Mouse (Mus musculus) limb, embryonic 14.5 days (tissue): ENCODE results near the gene Snf8. TPM values are rescaled to one million over a fixed set of nuclear protein-coding genes. Genes with fewer than 3 reads are reported as not detected.

ENCODE experiments used
- ATAC-seq: fragments of 200-750 bp; cut with Nextera tagmentation; 2 replicates; pipeline ENCODE4 v1.8.0; 2017; ENCODE audit warnings: low read depth, moderate number of reproducible peaks, moderate TSS enrichment; ENCODE audit not compliant: low FRiP score
- DNase-seq: peaks from one replicate; pipeline ENCODE4 v3.0.0-alpha.2; 2015; ENCODE audit warnings: low spot score
- H3K27ac ChIP-seq: fragments of 300-500 bp; sonication (generic); replicated peaks from 2 replicates; pipeline ENCODE4 v1.5.1; 2014; ENCODE audit warnings: low read depth, mild to moderate bottlenecking, low read length, moderate library complexity, mixed read lengths
- H3K27me3 ChIP-seq: fragments of 300-500 bp; sonication (generic); 2 replicates; pipeline ENCODE4 v1.6.1; 2014; ENCODE audit warnings: low read length, mixed read lengths; ENCODE audit not compliant: control insufficient read depth, insufficient read depth
- H3K36me3 ChIP-seq: fragments of 300-500 bp; sonication (generic); 2 replicates; pipeline ENCODE4 v1.6.1; 2014; ENCODE audit warnings: mild to moderate bottlenecking, low read length, moderate library complexity, mixed read lengths; ENCODE audit not compliant: control insufficient read depth, insufficient read depth
- H3K4me1 ChIP-seq: fragments of 300-500 bp; sonication (generic); 2 replicates; pipeline ENCODE4 v1.6.1; 2014; ENCODE audit warnings: antibody characterized with exemption, low read length, mixed read lengths; ENCODE audit not compliant: control insufficient read depth, insufficient read depth
- H3K4me2 ChIP-seq: fragments of 300-500 bp; sonication (generic); replicated peaks from 2 replicates; pipeline ENCODE4 v1.6.1; 2014; ENCODE audit warnings: low read depth, mild to moderate bottlenecking, low read length, moderate library complexity; ENCODE audit not compliant: severe bottlenecking
- H3K4me3 ChIP-seq: fragments of 300-500 bp; sonication (generic); replicated peaks from 2 replicates; pipeline ENCODE4 v1.5.1; 2014; ENCODE audit warnings: low read length
- H3K9ac ChIP-seq: fragments of 300-500 bp; sonication (generic); 2 replicates; pipeline ENCODE4 v1.6.1; 2014; ENCODE audit warnings: mild to moderate bottlenecking, low read depth, low read length, moderate library complexity; ENCODE audit not compliant: severe bottlenecking
- H3K9me3 ChIP-seq: fragments of 300-500 bp; sonication (generic); 2 replicates; pipeline ENCODE4 v1.6.1; 2016; ENCODE audit warnings: low read length; ENCODE audit not compliant: control insufficient read depth
- POLR2A ChIP-seq: fragments of 200-500 bp; IDR thresholded peaks from 2 replicates; pipeline ENCODE4 v1.8.0; 2012; ENCODE audit warnings: inconsistent platforms, mild to moderate bottlenecking, moderate library complexity, borderline replicate concordance; ENCODE audit not compliant: insufficient read depth, insufficient read length; ENCODE audit errors: extremely low read depth
- WGBS: fragments of 180-500 bp; shearing (Covaris S2); extraction: QIAGEN DNeasy Blood & Tissue Kit; methylation state at CpG from one replicate; pipeline ENCODE4 v1.1.7; 2014; 5-methylcytosine and 5-hydroxymethylcytosine counted together
- polyA plus RNA-seq, 2 experiments: library from polyadenylated mRNA; depleted of rRNA in 1 of 2; stranded (reverse) in 1 of 2; unstranded in 1 of 2; fragments of >200 nt; fragmentation: Nextera tagmentation in 1 of 2; extraction: Ambion mirVana in 1 of 2; gene quantifications; 2 replicates each; pipeline versions ENCODE4 v1.2.1 to v1.2.3; 2012 to 2014

Gene Snf8
- polyA plus RNA-seq, 2 experiments, result 40.0 to 41.6 TPM

DNA sequence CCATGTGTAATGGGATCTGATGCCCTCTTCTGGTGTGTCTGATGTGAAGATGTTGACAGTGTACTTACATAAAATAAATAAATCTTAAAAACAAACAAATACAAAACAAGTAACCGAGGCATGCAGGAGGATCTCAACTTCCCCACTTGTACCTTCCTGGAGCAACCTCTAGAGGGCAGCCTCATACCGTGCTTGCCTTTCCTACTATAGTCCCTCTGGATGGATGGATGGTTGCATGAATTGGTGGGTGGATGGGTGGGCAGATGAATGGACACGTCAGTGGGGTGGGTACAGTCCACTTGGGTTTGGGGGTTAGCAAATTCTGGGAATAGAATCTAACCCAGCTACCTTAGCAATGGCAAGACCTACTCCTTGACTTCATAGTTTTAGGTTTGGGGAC lies 58.7 kb downstream of the Snf8 start:
- Histone ChIP-seq H3K9me3 (no peaks in the 10 kb centered on the region), H3K4me3 (no peak overlapping the region), H3K9ac (no peak overlapping the region), H3K36me3 (no peaks in the 10 kb centered on the region), H3K4me1 (no peaks in the 10 kb centered on the region), H3K27me3 (no peaks in the 10 kb centered on the region), H3K27ac (no peak overlapping the region), H3K4me2 (no peak overlapping the region)
- TF ChIP-seq POLR2A, result no peak
- 12% methylated on average over 3 of the region's 3 CpGs for WGBS
- ATAC-seq (no peak; the same call in 1 of the 2 replicates), DNase-seq (peak; percentile 51)

Other genes with a start within 250 kb of the Snf8 start
- 35.5 and 59.3 TPM in 2 replicates for gene Phospho1, start 210.4 kb upstream of the Snf8 start, polyA plus RNA-seq (2012; rRNA removed)
- 2.4 and 2.5 TPM in 2 replicates for gene Phospho1, start 210.4 kb upstream of the Snf8 start, polyA plus RNA-seq (2014; fragmentation: Nextera tagmentation; extraction: Ambion mirVana)
- 5.1 and 10.0 TPM in 2 replicates for gene Gngt2, start 197.7 kb upstream of the Snf8 start, polyA plus RNA-seq (2012; rRNA removed)
- gene Gngt2, start 197.7 kb upstream of the Snf8 start, polyA plus RNA-seq (2014; fragmentation: Nextera tagmentation; extraction: Ambion mirVana), result 12.4 and 14.0 TPM in 2 replicates
- gene Abi3, start 192.4 kb upstream of the Snf8 start, polyA plus RNA-seq (2012; rRNA removed), result 7.8 and 11.9 TPM in 2 replicates
- gene Abi3, start 192.4 kb upstream of the Snf8 start, polyA plus RNA-seq (2014; fragmentation: Nextera tagmentation; extraction: Ambion mirVana), result 2.5 and 5.5 TPM in 2 replicates
- 0.04 TPM in 1 of 2 replicates, not detected in the other for gene B4galnt2, start 120.0 kb upstream of the Snf8 start, polyA plus RNA-seq (2012; rRNA removed)
- gene B4galnt2, start 120.0 kb upstream of the Snf8 start, polyA plus RNA-seq (2014; fragmentation: Nextera tagmentation; extraction: Ambion mirVana), result not detected in 2 replicates
- gene Igf2bp1, start 28.9 kb upstream of the Snf8 start, polyA plus RNA-seq (2012; rRNA removed), result 22.4 and 22.8 TPM in 2 replicates
- gene Igf2bp1, start 28.9 kb upstream of the Snf8 start, polyA plus RNA-seq (2014; fragmentation: Nextera tagmentation; extraction: Ambion mirVana), result 26.7 and 35.7 TPM in 2 replicates
- gene Gip, start 10.3 kb upstream of the Snf8 start, polyA plus RNA-seq (2012; rRNA removed), result 0.18 TPM in 1 of 2 replicates, not detected in the other
- gene Gip, start 10.3 kb upstream of the Snf8 start, polyA plus RNA-seq (2014; fragmentation: Nextera tagmentation; extraction: Ambion mirVana), result not detected in 2 replicates
- 68.9 and 72.6 TPM in 2 replicates for gene Ube2z, start 30.5 kb downstream of the Snf8 start, polyA plus RNA-seq (2012; rRNA removed)
- gene Ube2z, start 30.5 kb downstream of the Snf8 start, polyA plus RNA-seq (2014; fragmentation: Nextera tagmentation; extraction: Ambion mirVana), result 40.9 and 41.3 TPM in 2 replicates
- 265 and 369 TPM in 2 replicates for gene Atp5g1, start 40.8 kb downstream of the Snf8 start, polyA plus RNA-seq (2012; rRNA removed)
- 678 and 741 TPM in 2 replicates for gene Atp5g1, start 40.8 kb downstream of the Snf8 start, polyA plus RNA-seq (2014; fragmentation: Nextera tagmentation; extraction: Ambion mirVana)
- not detected in 2 replicates for gene Calcoco2, start 77.1 kb downstream of the Snf8 start, polyA plus RNA-seq (2012; rRNA removed)
- not detected in 2 replicates for gene Calcoco2, start 77.1 kb downstream of the Snf8 start, polyA plus RNA-seq (2014; fragmentation: Nextera tagmentation; extraction: Ambion mirVana)
- gene Ttll6, start 98.9 kb downstream of the Snf8 start, polyA plus RNA-seq (2012; rRNA removed), result 0.04 and 0.05 TPM in 2 replicates
- gene Ttll6, start 98.9 kb downstream of the Snf8 start, polyA plus RNA-seq (2014; fragmentation: Nextera tagmentation; extraction: Ambion mirVana), result not detected in 2 replicates
- not detected in 2 replicates for gene Hoxb13, start 159.4 kb downstream of the Snf8 start, polyA plus RNA-seq (2012; rRNA removed)
- not detected in 2 replicates for gene Hoxb13, start 159.4 kb downstream of the Snf8 start, polyA plus RNA-seq (2014; fragmentation: Nextera tagmentation; extraction: Ambion mirVana)
- gene Hoxb9, start 236.6 kb downstream of the Snf8 start, polyA plus RNA-seq (2012; rRNA removed), result 3.2 and 4.4 TPM in 2 replicates
- 1.1 and 1.2 TPM in 2 replicates for gene Hoxb9, start 236.6 kb downstream of the Snf8 start, polyA plus RNA-seq (2014; fragmentation: Nextera tagmentation; extraction: Ambion mirVana)
- gene Hoxb8, start 247.0 kb downstream of the Snf8 start, polyA plus RNA-seq (2012; rRNA removed), result 2.1 and 2.3 TPM in 2 replicates
- 0.10 and 0.43 TPM in 2 replicates for gene Hoxb8, start 247.0 kb downstream of the Snf8 start, polyA plus RNA-seq (2014; fragmentation: Nextera tagmentation; extraction: Ambion mirVana)